Mouse (Mus musculus) E14TG2a.4 (cell line): ENCODE results near the gene Mlip.

Experiments
- CTCF ChIP-seq: conservative IDR thresholded peaks from 2 replicates; pipeline ENCODE4 v1.5.1; 2014; ENCODE audit warnings: low read length
- NANOG ChIP-seq: IDR thresholded peaks from 2 replicates; pipeline ENCODE4 v1.6.1; 2014; ENCODE audit warnings: borderline replicate concordance, low read length, mixed read lengths
- POU5F1 ChIP-seq: IDR thresholded peaks from 2 replicates; pipeline ENCODE4 v1.6.1; 2014; ENCODE audit warnings: low read length, borderline replicate concordance

GRCm38 (mm10) chr9:77252134-77252533 lies 100.6 kb downstream of the Mlip start:
- TF ChIP-seq CTCF (no peak), NANOG (no peak), POU5F1 (no peak)
